Mouse (Mus musculus) E14TG2a.4 (cell line): ENCODE data around the gene Barhl1.

Source experiments
- CTCF ChIP-seq: conservative IDR thresholded peaks from 2 replicates; pipeline ENCODE4 v1.5.1; 2014; ENCODE audit warnings: low read length
- NANOG ChIP-seq: IDR thresholded peaks from 2 replicates; pipeline ENCODE4 v1.6.1; 2014; ENCODE audit warnings: borderline replicate concordance, low read length, mixed read lengths

GRCm38 (mm10) chr2:28860678-28861423 is 55.6 kb downstream of the Barhl1 start:
- TF ChIP-seq CTCF (no peak), NANOG (no peak)
